Comparison of ENCODE assay signal across 10 mouse cellular contexts in the genomic region with DNA sequence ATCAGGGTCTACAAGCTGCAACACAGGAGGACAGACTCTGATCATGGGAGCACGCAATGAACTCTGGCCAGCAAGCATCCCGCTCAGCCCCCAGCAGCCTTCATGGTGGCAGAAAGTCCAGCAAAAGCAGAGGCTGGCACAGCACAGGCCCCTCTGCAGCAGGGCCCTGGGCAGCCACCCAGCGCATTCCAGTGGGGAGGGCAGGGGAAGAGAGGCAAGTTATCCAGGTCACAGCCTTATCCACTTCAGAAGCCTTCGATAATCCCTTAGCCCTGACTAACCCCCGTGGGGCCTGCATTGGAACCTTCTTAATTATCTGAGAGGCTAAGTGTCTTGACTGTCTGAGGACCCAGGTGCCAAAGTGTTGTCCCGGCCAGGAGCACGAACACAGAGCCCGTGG. TPM values are rescaled to one million over a fixed set of nuclear protein-coding genes. Genes with fewer than 3 reads are reported as not detected.
DNase-seq lines count a peak whose midpoint lies in the region; ATAC-seq and TF ChIP-seq lines count a peak whose summit lies in the region.
"Had no signal": no experiment of that assay in that cellular context is flagged by ENCODE, and none has a peak within 500 bp of the region (broad histone marks: within the 10 kb centered on the region; RNA-seq: fewer than 3 reads in every experiment).

No protein-coding gene starts in this region.

- no peak overlapping the region for H3K9ac ChIP-seq in forebrain, postnatal 0 days
- no peak overlapping the region for H3K9ac ChIP-seq in forebrain, embryonic 13.5 days
- H3K9ac ChIP-seq in heart, embryonic 15.5 days = no peak overlapping the region

- H3K36me3 ChIP-seq in forebrain, postnatal 0 days (ENCODE audit: insufficient read depth) = no peaks in the 10 kb centered on the region
- H3K36me3 ChIP-seq in forebrain, embryonic 13.5 days (ENCODE audit: poor library complexity, severe bottlenecking) = no peaks in the 10 kb centered on the region
- no peaks in the 10 kb centered on the region for H3K36me3 ChIP-seq in heart, embryonic 15.5 days

- WGBS in forebrain, postnatal 0 days = 22% methylated on average over 8 of the region's 8 CpGs
- 32% methylated on average over 8 of the region's 8 CpGs for WGBS in forebrain, embryonic 13.5 days
- 18% methylated on average over 8 of the region's 8 CpGs for WGBS in heart, embryonic 15.5 days

- H3K4me3 ChIP-seq in forebrain, postnatal 0 days (ENCODE audit: low read depth, low read length) = no peak overlapping the region
- H3K4me3 ChIP-seq in forebrain, embryonic 13.5 days = no peak overlapping the region
- no peak overlapping the region for H3K4me3 ChIP-seq in heart, embryonic 15.5 days
- H3K4me3 ChIP-seq in layer of hippocampus, adult 2 months = no peak overlapping the region

- 0 out of 2 replicates have a peak, but pooled peaks cover 3% of the 10 kb centered on the region for H3K9me3 ChIP-seq in forebrain, postnatal 0 days (ENCODE audit: low read length)
- peaks cover 13% of the 10 kb centered on the region for H3K9me3 ChIP-seq in forebrain, embryonic 13.5 days (replicated peaks)
- peaks cover 5% of the 10 kb centered on the region; the same call in 1 of the 2 replicates for H3K9me3 ChIP-seq in heart, embryonic 15.5 days (replicated peaks)

- H3K4me2 ChIP-seq in forebrain, postnatal 0 days (ENCODE audit: low read depth) = no peak overlapping the region
- no peak overlapping the region for H3K4me2 ChIP-seq in forebrain, embryonic 13.5 days
- peak overlapping the region; percentile 39 for H3K4me2 ChIP-seq in heart, embryonic 15.5 days

- ATAC-seq in forebrain, postnatal 0 days = peak; percentile 60; the same call in 1 of the 2 replicates
- ATAC-seq in forebrain, embryonic 13.5 days = no peak
- peak; percentile 90 for ATAC-seq in heart, embryonic 15.5 days (replicated peaks; ENCODE audit: insufficient number of reproducible peaks, insufficient read depth, low FRiP score, low read depth)

- TF ChIP-seq CTCF in forebrain, postnatal 0 days (IDR thresholded peaks at IDR 0.05; ENCODE audit: low read depth) = no peak
- TF ChIP-seq CTCF in layer of hippocampus, adult 2 months (conservative IDR thresholded peaks at IDR 0.05) = no peak

- H3K4me1 ChIP-seq in forebrain, postnatal 0 days (ENCODE audit: insufficient read depth) = no peaks in the 10 kb centered on the region
- H3K4me1 ChIP-seq in forebrain, embryonic 13.5 days = peaks cover 5% of the 10 kb centered on the region; the same call in 1 of the 2 replicates
- peaks cover 14% of the 10 kb centered on the region for H3K4me1 ChIP-seq in heart, embryonic 15.5 days (replicated peaks)

- H3K27me3 ChIP-seq in forebrain, postnatal 0 days (ENCODE audit: insufficient read depth, low read length) = no peaks in the 10 kb centered on the region
- no peaks in the 10 kb centered on the region for H3K27me3 ChIP-seq in forebrain, embryonic 13.5 days
- H3K27me3 ChIP-seq in heart, embryonic 15.5 days = peaks cover 31% of the 10 kb centered on the region; the same call in 1 of the 2 replicates

- no peak for DNase-seq in forebrain, postnatal 0 days
- peak; percentile 27 to 29 for DNase-seq in adrenal gland, postnatal 4 days (ENCODE audit: low spot score in 2 of 2)
- peak; percentile 20 for DNase-seq in lung, postnatal 25 days (ENCODE audit: low spot score)
- no peak for DNase-seq in layer of hippocampus, adult 2 months (ENCODE audit: low spot score in 2 of 2)
- DNase-seq in thymus, postnatal 36 days = no peak
- DNase-seq in thymus, postnatal 0 days (ENCODE audit: low spot score) = no peak

- H3K27ac ChIP-seq in forebrain, postnatal 0 days (ENCODE audit: low read depth, low read length) = no peak overlapping the region
- no peak overlapping the region for H3K27ac ChIP-seq in forebrain, embryonic 13.5 days
- H3K27ac ChIP-seq in heart, embryonic 15.5 days = peak overlapping the region; percentile 20
- no peak overlapping the region for H3K27ac ChIP-seq in layer of hippocampus, adult 2 months

RNA-seq across cellular contexts. Expression of gene Pla2g2d, which starts 43.6 kb away (rescaled TPM):
- total RNA-seq in forebrain, postnatal 0 days (2014; rRNA removed) = 0.38 TPM in 1 of 2 replicates, not detected in the other
- 0.23 TPM in 1 of 2 replicates, not detected in the other for polyA plus RNA-seq in forebrain, postnatal 0 days (2015; fragmentation: Nextera tagmentation; extraction: Ambion mirVana)
- 0.08 TPM in 1 of 2 replicates, not detected in the other for polyA plus RNA-seq in forebrain, embryonic 13.5 days (2015; fragmentation: Nextera tagmentation; extraction: Ambion mirVana)
- 1 to 10 TPM; 1.1 to 1.4 TPM for total RNA-seq in adrenal gland, postnatal 4 days (2021)
- polyA plus RNA-seq in heart, embryonic 15.5 days (2015; fragmentation: Nextera tagmentation; extraction: Ambion mirVana) = not detected in 2 replicates
- under 1 TPM; 0.23 to 0.64 TPM for total RNA-seq in layer of hippocampus, adult 2 months (2021)
- 0.40 and 0.47 TPM in 2 replicates for polyA plus RNA-seq in thymus, postnatal 0 days (2015; fragmentation: Nextera tagmentation; extraction: Ambion mirVana)
- polyA plus RNA-seq: limb, embryonic 11.5 days had no signal

RNA-seq across cellular contexts. Expression of gene Pla2g5, which starts 44.2 kb away (rescaled TPM):
- 0.15 and 2.9 TPM in 2 replicates for total RNA-seq in forebrain, postnatal 0 days (2014; rRNA removed)
- 1.1 and 1.5 TPM in 2 replicates for polyA plus RNA-seq in forebrain, postnatal 0 days (2015; fragmentation: Nextera tagmentation; extraction: Ambion mirVana)
- 0.26 and 0.42 TPM in 2 replicates for polyA plus RNA-seq in forebrain, embryonic 13.5 days (2015; fragmentation: Nextera tagmentation; extraction: Ambion mirVana)
- total RNA-seq in adrenal gland, postnatal 4 days (2021) = 10 to 100 TPM; 31.0 to 32.6 TPM
- 2.7 and 3.6 TPM in 2 replicates for polyA plus RNA-seq in heart, embryonic 15.5 days (2015; fragmentation: Nextera tagmentation; extraction: Ambion mirVana)
- 1 to 10 TPM in 1 of 2 experiments, under 1 TPM in 1; 0.86 to 1.4 TPM for total RNA-seq in layer of hippocampus, adult 2 months (2021)
- polyA plus RNA-seq in thymus, postnatal 0 days (2015; fragmentation: Nextera tagmentation; extraction: Ambion mirVana) = 0.16 and 0.17 TPM in 2 replicates

RNA-seq across cellular contexts. Expression of gene Gm13030, which starts 54.7 kb away (rescaled TPM):
- total RNA-seq in forebrain, postnatal 0 days (2014; rRNA removed) = not detected in 2 replicates
- not detected in 2 replicates for polyA plus RNA-seq in forebrain, postnatal 0 days (2015; fragmentation: Nextera tagmentation; extraction: Ambion mirVana)
- not detected in 2 replicates for polyA plus RNA-seq in forebrain, embryonic 13.5 days (2015; fragmentation: Nextera tagmentation; extraction: Ambion mirVana)
- not detected for total RNA-seq in adrenal gland, postnatal 4 days (2021)
- not detected in 2 replicates for polyA plus RNA-seq in heart, embryonic 15.5 days (2015; fragmentation: Nextera tagmentation; extraction: Ambion mirVana)
- not detected for total RNA-seq in layer of hippocampus, adult 2 months (2021)
- polyA plus RNA-seq in thymus, postnatal 0 days (2015; fragmentation: Nextera tagmentation; extraction: Ambion mirVana) = not detected in 2 replicates
- polyA plus RNA-seq: limb, embryonic 11.5 days; small intestine, adult 2 months had no signal

RNA-seq across cellular contexts. Expression of gene Pla2g2e, which starts 58.6 kb away (rescaled TPM):
- total RNA-seq in forebrain, postnatal 0 days (2014; rRNA removed) = not detected in 2 replicates
- polyA plus RNA-seq in forebrain, postnatal 0 days (2015; fragmentation: Nextera tagmentation; extraction: Ambion mirVana) = not detected in 2 replicates
- not detected in 2 replicates for polyA plus RNA-seq in forebrain, embryonic 13.5 days (2015; fragmentation: Nextera tagmentation; extraction: Ambion mirVana)
- 1 to 10 TPM; 1.3 to 1.5 TPM for total RNA-seq in adrenal gland, postnatal 4 days (2021)
- not detected in 2 replicates for polyA plus RNA-seq in heart, embryonic 15.5 days (2015; fragmentation: Nextera tagmentation; extraction: Ambion mirVana)
- total RNA-seq in layer of hippocampus, adult 2 months (2021) = not detected
- 1.1 and 1.2 TPM in 2 replicates for polyA plus RNA-seq in thymus, postnatal 0 days (2015; fragmentation: Nextera tagmentation; extraction: Ambion mirVana)
- polyA plus RNA-seq: limb, embryonic 11.5 days had no signal

Comparison
In these comparisons a context has a peak if more than half of its experiments do, and no peak if none do; other contexts are left out.
1. DNase-seq: peak in adrenal gland, postnatal 4 days (2 of 2) and lung, postnatal 25 days (single experiment); none in forebrain, postnatal 0 days (single experiment), layer of hippocampus, adult 2 months (0 of 2), thymus, postnatal 36 days (0 of 2) and thymus, postnatal 0 days (single experiment).